Mouse (Mus musculus) heart, embryonic 11.5 days (tissue): ENCODE measurements at regions not wholly inside any gene's neighbourhood (a gene's known extent, or its start where the extent isn't known, plus 50 kb on each side); places are given as distances from the start of the nearest gene placed in this dataset.

Experiments
- ATAC-seq: fragments of 200-750 bp; cut with Nextera tagmentation; replicated peaks from 2 replicates; pipeline ENCODE4 v1.8.0; 2017; ENCODE audit warnings: moderate library complexity; ENCODE audit not compliant: insufficient number of reproducible peaks, low FRiP score, low TSS enrichment
- H3K27ac ChIP-seq: fragments of 300-500 bp; sonication (generic); 2 replicates; pipeline ENCODE4 v1.5.1; 2014; ENCODE audit warnings: mild to moderate bottlenecking, low read depth, low read length
- H3K27me3 ChIP-seq: fragments of 300-500 bp; sonication (generic); 2 replicates; pipeline ENCODE4 v1.6.1; 2014; ENCODE audit warnings: mild to moderate bottlenecking, low read length, mixed read lengths; ENCODE audit not compliant: control insufficient read depth, insufficient read depth
- H3K36me3 ChIP-seq: fragments of 300-500 bp; sonication (generic); 2 replicates; pipeline ENCODE4 v1.6.1; 2014; ENCODE audit warnings: mild to moderate bottlenecking, low read length, moderate library complexity, mixed read lengths; ENCODE audit not compliant: control insufficient read depth, insufficient read depth
- H3K4me1 ChIP-seq: fragments of 300-500 bp; sonication (generic); 2 replicates; pipeline ENCODE4 v1.6.1; 2014; ENCODE audit warnings: low read length; ENCODE audit not compliant: control insufficient read depth, insufficient read depth
- H3K4me2 ChIP-seq: fragments of 300-500 bp; sonication (generic); 2 replicates; pipeline ENCODE4 v1.6.1; 2014; ENCODE audit warnings: mild to moderate bottlenecking, moderate library complexity
- H3K4me3 ChIP-seq: fragments of 300-500 bp; sonication (generic); 2 replicates; pipeline ENCODE4 v1.5.1; 2014; ENCODE audit warnings: low read depth, low read length
- H3K9ac ChIP-seq: fragments of 300-500 bp; sonication (generic); 2 replicates; pipeline ENCODE4 v1.6.1; 2014; ENCODE audit warnings: mild to moderate bottlenecking, low read depth, low read length, moderate library complexity
- H3K9me3 ChIP-seq: fragments of 300-500 bp; sonication (generic); replicated peaks from 2 replicates; pipeline ENCODE4 v1.6.1; 2016; ENCODE audit warnings: low read length; ENCODE audit not compliant: control insufficient read depth
- WGBS: fragments of 180-500 bp; shearing (Covaris S2); extraction: QIAGEN DNeasy Blood & Tissue Kit; methylation state at CpG from one replicate; pipeline ENCODE4 v1.1.7; 2014; ENCODE audit not compliant: insufficient replicate concordance; 5-methylcytosine and 5-hydroxymethylcytosine counted together

DNA sequence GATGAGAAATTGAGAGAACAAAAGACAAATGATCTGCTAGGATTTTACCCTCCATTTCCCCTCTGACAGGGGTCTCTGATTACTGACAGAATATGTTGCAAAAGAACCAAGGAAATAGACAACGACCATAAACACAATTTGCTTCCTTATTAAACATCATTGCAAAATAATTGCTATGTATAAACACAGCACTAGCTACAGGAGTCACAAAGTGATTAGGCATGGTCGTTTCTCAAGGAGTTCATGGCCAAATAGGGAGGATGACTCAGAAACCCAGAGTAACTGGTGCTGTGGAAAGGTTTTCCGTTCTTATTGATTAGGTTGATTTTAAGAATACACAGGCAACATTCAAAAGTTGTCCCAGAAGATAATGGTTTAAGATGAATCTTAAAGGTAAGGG lies 180.4 kb downstream of the Gm12728 start:
- H3K9me3 ChIP-seq = no peaks in the 10 kb centered on the region
- 63% methylated on average over 3 of the region's 3 CpGs for WGBS
- no peak overlapping the region for H3K27ac ChIP-seq
- no peaks in the 10 kb centered on the region for H3K27me3 ChIP-seq
- no peak overlapping the region for H3K4me3 ChIP-seq
- no peak for ATAC-seq
- H3K36me3 ChIP-seq = no peaks in the 10 kb centered on the region
- H3K4me2 ChIP-seq = no peak overlapping the region
- no peaks in the 10 kb centered on the region for H3K4me1 ChIP-seq
- no peak overlapping the region for H3K9ac ChIP-seq

DNA sequence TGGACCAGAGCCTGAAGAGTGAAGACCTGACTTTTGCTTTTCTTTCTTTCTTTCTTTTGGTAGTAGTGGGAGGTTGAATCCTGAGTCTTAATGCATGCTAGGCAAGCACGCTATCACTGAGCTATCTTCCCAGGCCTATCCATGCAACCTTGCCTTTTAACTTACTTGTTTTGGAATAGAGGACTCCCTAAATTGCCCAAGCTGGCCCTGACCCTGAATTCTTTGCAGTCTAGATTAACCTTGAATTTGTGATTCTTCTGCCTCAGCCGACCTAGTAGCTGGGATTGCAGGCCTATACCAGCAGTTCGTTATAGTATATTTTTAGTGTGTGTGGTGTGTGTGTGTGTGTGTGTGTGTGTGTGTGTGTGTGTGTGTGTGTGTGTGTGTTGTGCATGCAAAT lies 183.1 kb downstream of the Gm12728 start:
- H3K27ac ChIP-seq = no peak overlapping the region
- no peak overlapping the region for H3K4me2 ChIP-seq
- H3K36me3 ChIP-seq = no peaks in the 10 kb centered on the region
- ATAC-seq = no peak
- H3K9me3 ChIP-seq = no peaks in the 10 kb centered on the region
- H3K4me1 ChIP-seq = no peaks in the 10 kb centered on the region
- no peaks in the 10 kb centered on the region for H3K27me3 ChIP-seq
- H3K4me3 ChIP-seq = no peak overlapping the region
- no peak overlapping the region for H3K9ac ChIP-seq
- WGBS = 86% methylated on average over 3 of the region's 3 CpGs

DNA sequence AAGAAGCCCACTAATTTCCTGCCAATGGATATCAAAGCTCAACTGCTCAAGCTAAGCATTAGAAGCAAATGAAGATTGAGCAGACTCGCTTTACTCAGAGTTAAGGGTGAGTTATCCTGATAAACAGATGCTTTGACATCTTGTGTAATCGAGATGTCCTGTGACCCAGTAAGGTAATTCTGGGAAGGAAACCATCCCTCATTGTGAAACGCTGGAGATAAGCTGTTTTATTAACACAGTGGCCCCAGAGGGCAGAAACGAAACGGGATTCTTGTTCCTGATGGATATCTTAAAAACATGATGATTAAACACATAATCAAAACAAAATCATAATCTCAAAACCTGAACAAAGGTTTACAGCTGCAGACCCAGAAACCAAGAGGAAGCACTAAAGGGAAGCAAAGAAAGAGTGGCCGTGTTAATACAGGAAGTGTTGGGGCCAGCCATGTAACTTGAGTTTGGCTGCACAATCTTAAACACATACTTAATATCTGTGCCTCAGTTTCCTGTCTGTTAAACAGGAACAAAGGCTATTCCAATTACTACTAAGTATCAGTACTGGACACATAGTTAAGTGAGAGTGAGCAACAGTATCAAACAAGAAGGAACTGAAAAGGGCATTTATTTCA lies 184.2 kb downstream of the Gm12728 start:
- Histone ChIP-seq H3K27ac (no peak overlapping the region), H3K9me3 (no peaks in the 10 kb centered on the region), H3K9ac (no peak overlapping the region), H3K4me1 (no peaks in the 10 kb centered on the region), H3K27me3 (no peaks in the 10 kb centered on the region), H3K4me2 (no peak overlapping the region), H3K4me3 (no peak overlapping the region), H3K36me3 (no peaks in the 10 kb centered on the region)
- WGBS = 47% methylated on average over 6 of the region's 6 CpGs
- no peak for ATAC-seq

- Histone ChIP-seq H3K36me3 (no peaks in the 10 kb centered on the region), H3K4me3 (no peak overlapping the region), H3K4me1 (no peaks in the 10 kb centered on the region), H3K27me3 (no peaks in the 10 kb centered on the region), H3K27ac (no peak overlapping the region), H3K4me2 (no peak overlapping the region), H3K9ac (no peak overlapping the region), H3K9me3 (no peaks in the 10 kb centered on the region)
- ATAC-seq = no peak
- WGBS = 66% methylated on average over 4 of the region's 4 CpGs
Measured at GRCm38 (mm10) chr4:105974948-105975347, 185.3 kb downstream of the Gm12728 start.

GRCm38 (mm10) chr4:105979048-105979447 lies 189.4 kb downstream of the Gm12728 start:
- no peak for ATAC-seq
- H3K9ac ChIP-seq = no peak overlapping the region
- 73% methylated on average over 5 of the region's 5 CpGs for WGBS

GRCm38 (mm10) chr4:105983018-105983417 lies 193.3 kb downstream of the Gm12728 start:
- 65% methylated on average over 1 of the region's 1 CpGs for WGBS
- Histone ChIP-seq H3K27ac (no peak overlapping the region), H3K4me3 (no peak overlapping the region)

More at GRCm38 (mm10) chr4:105979048-105979447, 189.4 kb downstream of the Gm12728 start:
- H3K27ac ChIP-seq = no peak overlapping the region
- no peak overlapping the region for H3K4me2 ChIP-seq
- no peaks in the 10 kb centered on the region for H3K9me3 ChIP-seq
- H3K4me3 ChIP-seq = no peak overlapping the region
- H3K36me3 ChIP-seq = no peaks in the 10 kb centered on the region
- no peaks in the 10 kb centered on the region for H3K27me3 ChIP-seq
- no peaks in the 10 kb centered on the region for H3K4me1 ChIP-seq

GRCm38 (mm10) chr4:105987963-105988602 lies 198.4 kb downstream of the Gm12728 start:
- Histone ChIP-seq H3K4me3 (no peak overlapping the region), H3K9ac (no peak overlapping the region), H3K36me3 (no peaks in the 10 kb centered on the region), H3K4me2 (no peak overlapping the region), H3K27me3 (no peaks in the 10 kb centered on the region), H3K9me3 (no peaks in the 10 kb centered on the region), H3K27ac (no peak overlapping the region), H3K4me1 (no peaks in the 10 kb centered on the region)
- 75% methylated on average over 5 of the region's 5 CpGs for WGBS
- ATAC-seq = no peak

More at GRCm38 (mm10) chr4:105983018-105983417, 193.3 kb downstream of the Gm12728 start:
- H3K9ac ChIP-seq = no peak overlapping the region
- H3K9me3 ChIP-seq = no peaks in the 10 kb centered on the region
- ATAC-seq = no peak
- no peaks in the 10 kb centered on the region for H3K4me1 ChIP-seq
- H3K36me3 ChIP-seq = no peaks in the 10 kb centered on the region
- no peaks in the 10 kb centered on the region for H3K27me3 ChIP-seq
- H3K4me2 ChIP-seq = no peak overlapping the region

DNA sequence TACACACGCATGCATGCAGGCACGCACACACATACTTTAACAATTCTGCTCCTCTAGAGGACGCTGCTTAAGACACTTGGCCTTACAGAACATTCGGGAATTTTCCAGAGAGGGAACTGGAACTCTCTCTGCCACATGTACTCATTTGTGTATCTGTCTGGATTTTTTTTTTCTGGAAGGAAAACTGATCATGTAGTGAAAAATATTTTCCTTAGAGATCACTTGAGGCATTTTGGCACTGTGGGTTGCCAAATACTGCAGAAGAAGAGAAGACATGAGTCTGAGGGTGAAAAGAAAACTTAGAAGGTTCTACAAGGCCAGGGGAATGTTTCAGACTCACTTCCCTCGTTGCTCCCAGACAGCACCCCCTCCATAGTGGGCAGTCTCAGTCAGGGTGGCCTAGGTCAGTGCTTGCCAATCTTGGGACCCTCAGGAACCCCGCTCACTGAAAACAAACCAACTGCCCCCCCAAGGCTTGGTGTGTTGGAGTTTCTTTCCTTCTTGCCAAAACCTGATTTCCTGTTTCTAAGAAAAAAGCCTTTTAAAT lies 203.0 kb downstream of the Gm12728 start:
- H3K4me2 ChIP-seq = no peak overlapping the region
- no peak overlapping the region for H3K4me3 ChIP-seq
- WGBS = 80% methylated on average over 6 of the region's 6 CpGs
- ATAC-seq = no peak
- no peaks in the 10 kb centered on the region for H3K36me3 ChIP-seq
- 0 out of 2 replicates have a peak, but pooled peaks cover 3% of the 10 kb centered on the region for H3K27me3 ChIP-seq
- H3K9ac ChIP-seq = no peak overlapping the region
- H3K4me1 ChIP-seq = 0 out of 2 replicates have a peak, but pooled peaks cover 3% of the 10 kb centered on the region
- no peaks in the 10 kb centered on the region for H3K9me3 ChIP-seq
- no peak overlapping the region for H3K27ac ChIP-seq
